Mouse (Mus musculus): ENCODE measurements at regions not wholly inside any gene's neighbourhood (a gene's known extent, or its start where the extent isn't known, plus 50 kb on each side); places are given as distances from the start of the nearest gene placed in this dataset.

DNA sequence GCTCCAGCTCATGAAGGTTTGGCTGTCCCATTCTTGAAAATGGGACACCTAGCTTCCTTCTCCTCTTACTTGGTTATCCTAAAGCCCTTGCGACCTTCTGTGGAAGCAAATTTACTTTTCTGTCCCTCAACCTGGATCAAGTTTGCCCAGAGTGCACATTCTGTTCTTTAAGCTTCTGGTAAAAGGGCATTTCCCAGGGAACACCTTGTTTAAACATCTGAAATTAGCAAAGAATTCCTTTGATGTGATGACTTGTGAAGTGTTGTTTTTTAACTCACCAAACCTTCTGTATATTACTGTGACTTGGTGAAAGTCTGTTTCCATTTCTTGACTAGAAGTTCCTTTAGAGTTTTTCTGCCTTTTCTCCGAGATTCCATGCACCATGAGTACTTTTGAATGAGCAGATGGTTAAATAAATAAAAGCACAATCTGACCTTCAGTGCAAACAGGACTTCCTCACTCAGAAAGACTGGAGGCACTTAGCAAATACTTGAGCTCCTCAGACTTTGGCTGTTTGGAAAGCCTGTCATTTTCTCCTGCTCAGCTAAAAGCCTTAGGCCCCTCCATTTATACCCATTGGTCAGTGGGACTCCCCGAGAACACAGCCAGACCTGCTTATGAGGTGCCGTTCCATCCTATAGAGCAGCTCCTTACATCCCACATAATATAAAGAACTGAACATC lies 69.3 kb upstream of the Rprm start:
- ATAC-seq (replicated peaks; ENCODE audit: poor library complexity, severe bottlenecking): no peak

DNA sequence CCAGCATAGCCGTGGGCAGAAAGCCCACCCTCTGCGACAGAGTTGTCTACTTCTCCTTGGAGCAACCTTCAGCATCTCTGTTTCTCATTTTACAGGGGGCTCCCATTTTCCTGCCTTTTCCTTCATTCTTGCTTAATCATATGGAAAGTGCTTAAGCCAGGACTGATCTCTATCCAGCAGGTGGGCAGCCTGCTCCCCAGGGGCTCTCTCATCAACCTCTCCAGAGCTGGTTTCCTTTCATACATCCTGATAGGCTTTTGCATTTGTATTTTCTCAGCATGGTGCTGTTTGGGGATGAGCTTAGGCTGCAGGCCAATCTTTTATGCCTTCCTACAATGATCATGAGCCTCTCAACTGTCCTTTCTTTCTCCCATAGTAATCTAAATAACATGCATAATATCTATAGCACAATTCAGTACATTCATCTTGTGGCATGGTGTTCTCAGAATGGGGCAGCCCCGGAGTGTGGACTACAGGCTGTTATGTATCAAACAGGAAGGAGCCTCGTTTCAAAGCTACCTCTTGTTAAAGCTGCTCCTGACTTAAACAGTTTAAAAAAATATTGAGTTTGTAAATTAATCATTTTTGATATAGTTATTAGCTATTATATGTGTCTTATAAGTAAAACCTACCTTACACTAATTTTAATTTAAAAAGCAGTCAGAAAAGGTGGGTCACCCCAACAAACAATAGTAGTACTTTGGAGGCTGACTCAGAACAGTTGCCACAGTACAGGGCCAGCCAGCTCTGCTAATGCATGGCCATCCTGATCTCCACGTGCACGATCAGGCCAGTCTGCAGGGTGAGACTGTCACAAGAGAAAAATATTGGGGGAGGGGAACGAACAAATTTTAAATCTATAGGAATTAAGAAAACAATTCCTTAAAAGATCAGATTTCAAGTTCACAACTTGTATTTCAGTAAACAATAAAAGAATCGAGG lies 73.6 kb upstream of the Rprm start:
- ATAC-seq (replicated peaks; ENCODE audit: poor library complexity, severe bottlenecking): no peak

DNA sequence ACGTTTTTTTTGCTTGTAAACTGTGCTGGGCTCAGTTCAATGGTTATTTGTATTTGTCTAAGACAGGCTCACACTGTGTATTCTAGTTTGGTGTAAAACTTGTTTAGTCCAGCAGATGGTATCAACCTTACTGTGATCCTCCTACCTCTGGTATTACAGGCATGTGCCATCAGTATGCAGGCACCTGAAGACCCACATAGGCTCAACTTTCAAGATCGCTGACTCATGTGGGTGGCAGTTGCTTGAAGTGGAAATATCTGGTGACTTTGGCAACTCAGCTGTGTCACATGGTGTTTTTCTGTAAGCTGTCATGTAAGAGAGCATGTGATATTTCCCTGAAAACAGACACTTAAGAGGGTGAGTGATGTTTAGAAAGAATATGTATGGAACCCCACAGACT lies 92.2 kb upstream of the Rprm start:
- ATAC-seq (replicated peaks; ENCODE audit: poor library complexity, severe bottlenecking): peak; percentile 40

DNA sequence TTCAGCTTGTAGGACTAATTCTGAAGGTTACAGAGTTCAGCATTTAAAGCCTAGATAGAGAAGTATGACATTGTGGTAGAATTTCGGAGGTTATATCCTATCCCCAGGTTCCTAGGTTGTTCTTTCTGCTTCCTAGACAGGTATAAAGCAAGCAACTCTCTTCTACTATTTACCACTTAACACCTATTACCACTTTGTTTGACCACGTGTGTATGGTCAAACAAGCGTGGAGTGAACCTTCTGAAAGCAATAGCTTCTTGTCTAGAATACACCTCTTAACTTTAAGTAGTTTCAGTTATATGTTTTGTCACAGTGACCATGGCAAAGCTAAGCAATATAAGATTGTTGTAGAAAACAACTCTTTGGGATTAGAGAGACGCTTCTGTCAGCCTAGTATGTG lies 105.5 kb upstream of the Rprm start:
- ATAC-seq (replicated peaks; ENCODE audit: poor library complexity, severe bottlenecking): no peak

DNA sequence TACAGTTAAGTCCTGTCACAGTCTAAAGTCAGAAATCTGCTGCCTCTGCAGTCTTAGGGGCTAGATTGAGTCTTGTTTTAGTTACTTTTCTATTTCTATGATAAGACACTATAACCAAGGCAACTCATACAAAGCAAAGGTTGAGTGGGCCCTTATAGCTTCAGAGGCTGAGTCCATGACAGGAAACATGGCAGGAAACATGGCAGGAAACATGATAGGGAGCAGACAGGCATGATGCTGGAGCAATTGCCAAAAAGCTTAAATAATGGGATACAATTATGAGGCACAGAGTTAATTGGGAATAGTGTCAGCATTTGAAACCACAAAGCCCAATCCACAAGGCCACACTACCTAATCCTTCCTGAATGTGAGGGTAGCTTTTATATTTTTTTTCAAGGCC lies 113.0 kb upstream of the Rprm start:
- no peak for ATAC-seq (replicated peaks; ENCODE audit: poor library complexity, severe bottlenecking)

DNA sequence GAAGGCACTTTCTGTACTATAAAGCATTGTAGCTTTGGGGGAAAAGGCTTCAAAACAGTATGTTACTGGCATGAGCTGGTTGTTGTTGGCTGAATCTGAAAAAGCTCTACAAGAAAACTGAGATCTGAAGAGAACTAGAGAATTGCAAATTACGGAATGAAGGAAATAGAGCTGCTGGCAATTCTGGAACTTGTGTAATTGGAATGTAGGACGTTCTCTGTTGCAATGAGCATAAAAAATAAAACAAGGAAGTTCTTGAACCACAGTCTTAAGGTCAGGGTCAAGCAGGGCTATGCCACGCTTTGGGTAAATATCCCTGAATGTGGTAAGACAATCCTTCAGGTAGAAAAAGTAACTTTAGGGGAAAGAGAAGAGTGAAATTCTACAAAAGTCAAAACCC lies 130.2 kb upstream of the Rprm start:
- ATAC-seq (replicated peaks; ENCODE audit: poor library complexity, severe bottlenecking): no peak

DNA sequence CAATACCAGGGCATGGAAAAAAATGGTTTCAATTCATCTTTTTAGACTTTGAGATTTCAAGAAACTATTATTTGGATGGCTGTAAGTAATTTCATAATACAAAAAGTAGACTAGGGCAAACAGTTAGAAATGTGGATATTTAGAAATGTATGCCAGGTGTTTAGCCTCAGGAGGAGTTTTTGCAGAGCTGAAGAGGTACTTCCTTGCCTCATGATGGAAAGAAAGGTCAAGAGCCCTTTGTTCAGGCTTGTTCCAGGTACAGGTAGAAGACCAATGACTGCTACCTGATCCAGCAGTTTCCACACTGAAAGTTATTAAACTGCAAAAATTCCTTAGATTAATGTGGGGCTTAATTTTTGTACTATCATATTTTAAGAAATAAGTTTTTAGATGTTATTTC lies 143.3 kb upstream of the Rprm start:
- no peak for ATAC-seq (replicated peaks; ENCODE audit: poor library complexity, severe bottlenecking)

DNA sequence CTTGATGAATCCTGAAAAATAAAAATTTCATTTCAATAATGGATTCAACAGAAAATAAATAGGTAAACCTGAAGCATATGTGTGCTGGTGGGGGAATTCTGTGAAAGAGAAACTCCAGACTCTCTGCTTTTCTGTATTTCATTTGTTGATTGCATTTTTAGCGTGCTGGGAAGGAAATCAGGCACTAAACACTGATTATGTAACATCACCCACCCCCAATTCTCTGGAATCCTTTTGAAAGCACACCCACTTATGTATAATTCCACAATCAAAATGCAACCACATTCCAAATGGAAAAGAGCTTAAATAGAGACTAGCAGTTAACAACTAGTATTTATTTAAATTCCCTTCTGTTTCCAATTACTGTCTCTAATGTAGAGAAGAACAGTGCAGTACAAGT lies 143.7 kb upstream of the Rprm start:
- ATAC-seq (replicated peaks; ENCODE audit: poor library complexity, severe bottlenecking): no peak

DNA sequence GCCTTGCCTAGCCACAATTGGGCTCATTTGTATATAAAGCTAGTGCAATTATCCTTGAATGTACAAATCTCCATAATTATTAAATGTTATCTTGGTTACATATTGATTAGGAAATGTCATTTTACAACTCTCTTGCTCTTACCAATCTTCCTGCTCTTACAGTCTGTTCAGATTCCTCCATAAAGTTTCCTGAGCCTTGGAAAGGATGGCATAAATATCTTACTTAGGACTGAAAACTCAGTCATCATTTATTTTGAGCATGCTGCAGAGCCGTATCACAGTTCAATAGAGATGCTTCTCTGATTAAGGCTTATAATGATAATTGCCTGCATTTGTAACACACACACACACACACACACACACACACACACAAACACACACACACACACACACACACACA lies 151.4 kb upstream of the Rprm start:
- no peak for ATAC-seq (replicated peaks; ENCODE audit: poor library complexity, severe bottlenecking)

DNA sequence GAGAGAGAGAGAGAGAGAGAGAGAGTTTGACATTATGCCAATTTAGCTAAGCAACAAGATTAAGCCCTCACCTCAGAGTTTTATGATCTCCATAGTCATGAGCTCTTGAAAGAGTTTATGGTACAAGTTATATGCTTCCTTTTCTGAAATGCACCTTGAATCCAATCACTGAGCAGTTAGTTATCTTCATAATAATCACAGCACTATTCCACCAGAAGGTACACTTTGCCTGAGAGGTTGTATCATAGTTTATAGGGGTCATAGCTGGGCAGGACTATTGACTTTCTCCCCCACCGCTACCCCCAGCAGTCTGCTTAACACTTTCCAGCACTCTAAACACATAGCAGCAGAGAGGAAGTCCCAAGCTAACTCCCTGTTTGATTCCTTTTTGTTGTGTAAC lies 151.8 kb upstream of the Rprm start:
- ATAC-seq (replicated peaks; ENCODE audit: poor library complexity, severe bottlenecking): no peak

DNA sequence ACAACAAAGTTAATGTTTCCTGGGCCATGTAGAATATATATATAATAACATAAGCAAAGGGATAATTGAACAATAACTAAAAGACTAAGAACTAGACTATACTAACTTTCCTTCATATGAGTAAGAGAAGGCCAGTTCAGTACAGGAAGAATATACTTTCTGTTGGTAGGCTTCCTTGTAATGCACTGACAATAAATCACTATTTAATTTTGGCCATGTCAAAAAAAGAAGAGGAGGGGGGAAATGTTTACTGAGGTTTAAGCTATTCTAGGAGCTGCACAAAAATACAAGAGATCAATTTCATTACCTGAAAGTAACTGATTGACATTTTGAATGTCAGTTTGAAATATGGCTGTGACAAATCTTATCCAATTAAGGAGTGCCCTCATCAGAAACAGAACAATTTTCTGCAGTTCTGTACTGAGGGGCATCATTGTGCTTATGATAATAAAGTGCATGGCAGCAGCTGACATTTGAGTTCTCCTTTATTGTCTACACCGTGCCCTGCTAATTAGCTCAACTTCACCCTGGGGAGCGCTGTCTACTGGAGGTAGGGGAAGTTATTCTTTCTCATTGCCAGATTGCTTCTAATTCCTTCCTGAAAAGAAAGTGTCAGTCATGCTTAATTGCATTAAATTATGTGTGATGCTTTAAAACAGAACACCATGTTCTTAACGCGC lies 171.2 kb upstream of the Galnt13 start:
- no peak for ATAC-seq (replicated peaks; ENCODE audit: poor library complexity, severe bottlenecking)

DNA sequence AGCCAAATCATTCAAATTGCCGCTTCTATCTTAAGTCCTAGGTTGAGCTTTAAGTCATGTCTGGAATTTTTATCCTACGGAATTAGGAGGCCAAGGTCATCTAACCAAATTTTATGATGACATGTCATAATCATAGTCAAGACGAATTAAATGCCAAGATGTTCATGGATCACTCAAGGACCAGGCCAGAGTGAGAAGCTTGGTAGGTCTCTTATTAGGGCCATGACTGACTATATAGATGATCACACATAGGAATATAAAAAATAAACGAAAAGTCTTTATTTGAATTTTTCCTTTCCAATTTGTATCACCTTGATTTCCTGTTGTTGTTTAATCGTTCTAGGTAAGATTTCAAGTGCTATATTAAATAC lies 170.7 kb upstream of the Galnt13 start:
- ATAC-seq (replicated peaks; ENCODE audit: poor library complexity, severe bottlenecking): no peak

DNA sequence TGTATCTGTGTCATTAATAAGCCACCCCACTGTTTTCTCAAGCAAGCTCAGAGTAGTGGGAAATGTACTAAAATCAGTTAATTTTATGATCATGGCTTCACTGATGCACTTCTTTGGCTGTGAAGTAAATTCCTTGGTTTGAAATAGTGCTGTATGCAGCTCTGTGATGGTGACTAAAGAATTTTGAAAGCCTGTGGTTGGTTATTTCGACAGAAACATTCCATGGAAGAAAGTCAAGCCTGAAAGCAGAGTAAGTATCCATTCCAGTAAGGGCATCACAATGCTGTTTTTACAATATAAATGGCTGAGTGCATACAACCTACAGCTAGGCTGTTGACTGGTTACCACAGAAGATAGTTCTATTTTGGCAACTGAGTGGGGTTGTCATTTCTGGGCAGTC lies 154.2 kb upstream of the Galnt13 start:
- no peak for ATAC-seq (replicated peaks; ENCODE audit: poor library complexity, severe bottlenecking)

DNA sequence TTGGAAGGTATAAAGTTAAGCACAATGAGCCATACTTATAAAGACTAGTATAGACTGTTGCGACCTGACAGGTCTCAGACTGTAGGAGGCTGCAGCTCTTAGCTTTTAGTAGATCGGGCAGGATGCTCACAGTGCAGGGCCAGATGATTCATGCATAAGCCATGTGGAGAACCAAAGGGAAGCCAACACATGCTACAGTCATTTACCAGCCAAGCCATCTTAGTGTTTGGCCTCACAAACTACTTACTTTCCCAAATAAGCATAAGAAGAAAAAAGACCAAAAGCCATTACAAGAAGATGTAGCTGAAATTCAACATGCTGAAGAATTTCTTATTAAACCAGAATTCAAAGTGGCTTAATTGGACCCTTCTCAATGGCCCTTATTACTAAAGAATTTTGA lies 152.2 kb upstream of the Galnt13 start:
- no peak for ATAC-seq (replicated peaks; ENCODE audit: poor library complexity, severe bottlenecking)

DNA sequence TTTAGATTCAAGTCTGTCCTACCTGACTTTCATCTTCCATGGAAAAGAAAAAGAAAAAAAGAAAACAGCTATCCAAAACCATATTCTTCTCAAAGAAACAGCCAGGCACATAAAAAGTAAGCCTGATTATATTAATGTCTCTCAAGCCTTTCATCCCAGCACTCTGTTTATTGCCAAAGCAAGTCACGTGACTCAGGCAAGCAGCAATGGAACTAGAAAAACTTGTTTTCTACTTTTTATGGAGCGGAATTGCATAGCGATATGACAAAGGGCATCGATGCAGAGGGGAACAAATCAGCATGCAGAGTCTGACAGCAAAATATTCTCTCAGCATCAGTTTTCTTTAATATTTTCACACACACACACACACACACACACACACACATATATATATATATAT lies 130.6 kb upstream of the Galnt13 start:
- no peak for ATAC-seq (replicated peaks; ENCODE audit: poor library complexity, severe bottlenecking)

DNA sequence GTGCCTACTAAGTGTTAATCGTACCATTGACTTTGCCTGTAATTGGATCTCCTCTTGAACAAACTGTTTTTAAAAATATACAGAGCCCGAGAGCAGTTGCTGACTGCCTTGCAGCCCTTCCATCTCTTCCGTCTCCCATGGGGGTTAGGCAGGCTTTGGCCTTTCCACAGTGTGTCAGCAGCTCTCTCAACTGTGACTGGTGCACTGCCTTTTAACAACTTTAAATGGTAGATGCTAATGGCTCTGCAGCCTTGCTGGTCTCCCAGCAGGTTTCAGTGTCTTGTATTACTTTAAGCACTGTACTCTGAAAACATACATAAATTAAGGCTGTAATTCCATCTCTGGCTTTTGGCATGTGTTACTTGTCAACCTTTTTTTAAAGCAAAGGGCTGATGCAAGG lies 117.6 kb upstream of the Galnt13 start:
- ATAC-seq (replicated peaks; ENCODE audit: poor library complexity, severe bottlenecking): no peak

DNA sequence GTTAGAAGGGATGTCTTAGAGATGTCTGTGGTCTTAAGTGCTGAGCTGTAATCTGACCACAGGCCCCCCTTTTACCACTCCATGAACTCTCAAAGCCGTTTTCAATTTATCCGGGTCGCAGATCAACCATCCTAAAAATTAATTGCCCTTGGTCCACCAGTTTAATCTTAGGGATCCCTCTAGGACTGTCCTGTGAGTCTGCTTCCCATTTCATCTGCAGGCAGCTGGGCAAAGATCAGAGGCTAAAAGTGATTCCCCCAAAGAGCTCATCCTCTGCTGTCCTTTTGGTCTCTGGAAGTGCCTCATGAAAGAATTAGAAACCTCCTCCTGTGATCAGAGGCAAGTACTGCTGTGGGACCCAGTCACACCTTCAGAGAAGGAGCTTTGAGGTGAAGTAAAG lies 69.2 kb upstream of the Galnt13 start:
- no peak for ATAC-seq (replicated peaks; ENCODE audit: poor library complexity, severe bottlenecking)

DNA sequence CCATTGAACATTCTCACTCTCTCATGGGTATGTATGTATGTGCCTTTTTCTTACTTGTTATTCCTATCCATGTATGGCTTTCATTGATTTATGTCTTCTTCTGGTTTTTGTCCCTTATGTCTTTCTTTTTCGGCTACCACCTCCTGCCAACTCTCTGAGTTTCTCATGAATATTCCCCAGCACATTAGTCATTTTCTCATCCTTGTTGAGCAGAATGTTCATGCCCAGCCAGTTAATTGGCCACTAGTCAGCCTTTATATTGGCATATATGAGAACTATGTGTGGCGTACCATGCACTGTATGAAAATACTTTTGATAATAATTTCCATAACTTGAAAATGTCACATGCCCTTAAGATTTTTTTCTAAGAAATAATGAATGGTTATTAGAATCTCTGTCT lies 56.8 kb upstream of the Galnt13 start:
- ATAC-seq (replicated peaks; ENCODE audit: poor library complexity, severe bottlenecking): no peak
